Mouse (Mus musculus) myocyte (in vitro differentiated cells): ENCODE results near the gene Cdk5rap3. TPM values are rescaled to one million over a fixed set of nuclear protein-coding genes. Genes with fewer than 3 reads are reported as not detected.

Source experiments
- H3K27me3 ChIP-seq: one replicate; pipeline ENCODE4 v1.6.1; 2011; ENCODE audit not compliant: control insufficient read depth, insufficient read depth, insufficient read length
- H3K36me3 ChIP-seq: one replicate; pipeline ENCODE4 v1.6.1; 2011; ENCODE audit not compliant: control insufficient read depth, insufficient read depth
- H3K4me2 ChIP-seq: one replicate; pipeline ENCODE4 v1.6.1; 2011; ENCODE audit warnings: low read depth, control low read depth
- H3K4me3 ChIP-seq: one replicate; pipeline ENCODE4 v1.5.1; 2011; ENCODE audit warnings: mild to moderate bottlenecking, control low read depth, moderate library complexity
- H3K79me2 ChIP-seq: one replicate; pipeline ENCODE4 v1.6.1; 2011; ENCODE audit not compliant: control insufficient read depth, insufficient read depth
- H3ac ChIP-seq: one replicate; pipeline ENCODE4 v1.6.1; 2011; ENCODE audit not compliant: control insufficient read depth, insufficient read length
- CEBPB ChIP-seq: IDR thresholded peaks from 2 replicates; pipeline ENCODE4 v1.6.1; 2011; ENCODE audit warnings: mild to moderate bottlenecking, moderate library complexity; ENCODE audit not compliant: poor library complexity, insufficient read depth, severe bottlenecking
- E2F4 ChIP-seq: IDR thresholded peaks from one replicate; pipeline ENCODE4 v1.6.1; 2011; ENCODE audit warnings: mild to moderate bottlenecking, control low read depth, moderate library complexity; ENCODE audit not compliant: insufficient read depth
- MAX ChIP-seq: IDR thresholded peaks from one replicate; pipeline ENCODE4 v1.6.1; 2011; ENCODE audit warnings: low read depth, mild to moderate bottlenecking, control low read depth
- MYOD1 ChIP-seq, 3 experiments: IDR thresholded peaks; one replicate each; pipeline ENCODE4 v1.6.1; 2011; ENCODE audit warnings: control low read depth in 2 of 3, low read depth in 2 of 3, mild to moderate bottlenecking in 2 of 3, moderate library complexity in 1 of 3; ENCODE audit not compliant: insufficient read length in 2 of 3, control insufficient read depth in 1 of 3
- MYOG ChIP-seq, 3 experiments: IDR thresholded peaks; one replicate each; pipeline ENCODE4 v1.6.1; 2011; ENCODE audit warnings: control low read depth in 2 of 3, low read depth in 2 of 3, mild to moderate bottlenecking in 2 of 3; ENCODE audit not compliant: insufficient read length in 2 of 3, control insufficient read depth in 1 of 3, insufficient read depth in 1 of 3
- POLR2A ChIP-seq: IDR thresholded peaks from one replicate; pipeline ENCODE4 v1.6.1; 2011; ENCODE audit warnings: low read depth, mild to moderate bottlenecking, control low read depth, moderate library complexity; ENCODE audit not compliant: insufficient read length
- POLR2AphosphoS2 ChIP-seq: IDR thresholded peaks from one replicate; pipeline ENCODE4 v1.6.1; 2011; ENCODE audit warnings: low read depth, control low read depth; ENCODE audit not compliant: insufficient read length
- REST ChIP-seq: IDR thresholded peaks from one replicate; pipeline ENCODE4 v1.6.1; 2011; ENCODE audit warnings: mild to moderate bottlenecking, control low read depth, moderate library complexity; ENCODE audit not compliant: insufficient read depth, insufficient read length
- SRF ChIP-seq: IDR thresholded peaks from one replicate; pipeline ENCODE4 v1.6.1; 2011; ENCODE audit warnings: low read depth; ENCODE audit not compliant: control insufficient read depth, insufficient read length
- TCF12 ChIP-seq: IDR thresholded peaks from one replicate; pipeline ENCODE4 v1.6.1; 2011; ENCODE audit warnings: mild to moderate bottlenecking, control low read depth; ENCODE audit not compliant: poor library complexity, insufficient read depth, severe bottlenecking
- TCF3 ChIP-seq: IDR thresholded peaks from one replicate; pipeline ENCODE4 v1.6.1; 2011; ENCODE audit warnings: low read depth, control low read depth; ENCODE audit not compliant: insufficient read length
- USF1 ChIP-seq: IDR thresholded peaks from one replicate; pipeline ENCODE4 v1.6.1; 2011; ENCODE audit warnings: low read depth, mild to moderate bottlenecking, control low read depth, moderate library complexity
- polyA plus RNA-seq: library from polyadenylated mRNA; unstranded; fragments of >200 nt; fragmentation: generic; extraction: Trizol; gene quantifications from one replicate; pipeline ENCODE4 v1.2.1, GENCODE M21; 2012; ENCODE audit warnings: missing spikeins

The Cdk5rap3 gene
- polyA plus RNA-seq, 1 experiment = 65.8 TPM

- H3K79me2 ChIP-seq = no peaks in the 10 kb centered on the region
- H3ac ChIP-seq = no peak overlapping the region
- no peak for TF ChIP-seq TCF12
- TF ChIP-seq MYOG (IDR thresholded peaks at IDR 0.05; ENCODE audit: control insufficient read depth in 1 of 3, insufficient read depth in 1 of 3, insufficient read length in 2 of 3, low read depth in 2 of 3) = no peak
- no peak for TF ChIP-seq POLR2AphosphoS2
- no peak for TF ChIP-seq TCF3
- no peak for TF ChIP-seq MAX
- TF ChIP-seq MYOD1 (IDR thresholded peaks at IDR 0.05; ENCODE audit: control insufficient read depth in 1 of 3, insufficient read length in 2 of 3, low read depth in 2 of 3) = no peak
- TF ChIP-seq POLR2A = no peak
- TF ChIP-seq CEBPB = no peak
- TF ChIP-seq SRF = no peak
- TF ChIP-seq USF1 = no peak
- TF ChIP-seq REST = no peak
- TF ChIP-seq E2F4 = no peak
- no peaks in the 10 kb centered on the region for H3K36me3 ChIP-seq
- peak overlapping the region; percentile 63 for H3K4me3 ChIP-seq
- no peak overlapping the region for H3K4me2 ChIP-seq
- H3K27me3 ChIP-seq = no peaks in the 10 kb centered on the region
Observed at GRCm38 (mm10) chr11:96917415-96917814, 1.1 kb upstream of the Cdk5rap3 start.

- Histone ChIP-seq H3K4me2 (peak overlapping the region; percentile 98), H3K4me3 (peak overlapping the region; percentile 63), H3K79me2 (no peaks in the 10 kb centered on the region), H3ac (no peak overlapping the region), H3K27me3 (no peaks in the 10 kb centered on the region), H3K36me3 (no peaks in the 10 kb centered on the region)
- no peak for TF ChIP-seq MYOD1 (IDR thresholded peaks at IDR 0.05; ENCODE audit: control insufficient read depth in 1 of 3, insufficient read length in 2 of 3, low read depth in 2 of 3)
- no peak for TF ChIP-seq POLR2A
- no peak for TF ChIP-seq SRF
- no peak for TF ChIP-seq TCF3
- no peak for TF ChIP-seq MYOG (IDR thresholded peaks at IDR 0.05; ENCODE audit: control insufficient read depth in 1 of 3, insufficient read depth in 1 of 3, insufficient read length in 2 of 3, low read depth in 2 of 3)
- TF ChIP-seq POLR2AphosphoS2 = no peak
- no peak for TF ChIP-seq USF1
Observed at GRCm38 (mm10) chr11:96916885-96917396, 645 bp upstream of the Cdk5rap3 start.

GRCm38 (mm10) chr11:96912682-96913081, 3.6 kb downstream of the Cdk5rap3 start:
- H3K4me2 ChIP-seq = no peak overlapping the region
- no peaks in the 10 kb centered on the region for H3K79me2 ChIP-seq
- TF ChIP-seq SRF (no peak), MYOD1 (IDR thresholded peaks at IDR 0.05; ENCODE audit: control insufficient read depth in 1 of 3, insufficient read length in 2 of 3, low read depth in 2 of 3) (no peak), MYOG (IDR thresholded peaks at IDR 0.05; ENCODE audit: control insufficient read depth in 1 of 3, insufficient read depth in 1 of 3, insufficient read length in 2 of 3, low read depth in 2 of 3) (no peak), MAX (no peak), POLR2A (no peak), TCF3 (no peak), CEBPB (no peak), POLR2AphosphoS2 (no peak), USF1 (no peak), TCF12 (no peak), REST (no peak), E2F4 (no peak)
- no peaks in the 10 kb centered on the region for H3K27me3 ChIP-seq
- H3ac ChIP-seq = no peak overlapping the region
- no peak overlapping the region for H3K4me3 ChIP-seq
- H3K36me3 ChIP-seq = no peaks in the 10 kb centered on the region

DNA sequence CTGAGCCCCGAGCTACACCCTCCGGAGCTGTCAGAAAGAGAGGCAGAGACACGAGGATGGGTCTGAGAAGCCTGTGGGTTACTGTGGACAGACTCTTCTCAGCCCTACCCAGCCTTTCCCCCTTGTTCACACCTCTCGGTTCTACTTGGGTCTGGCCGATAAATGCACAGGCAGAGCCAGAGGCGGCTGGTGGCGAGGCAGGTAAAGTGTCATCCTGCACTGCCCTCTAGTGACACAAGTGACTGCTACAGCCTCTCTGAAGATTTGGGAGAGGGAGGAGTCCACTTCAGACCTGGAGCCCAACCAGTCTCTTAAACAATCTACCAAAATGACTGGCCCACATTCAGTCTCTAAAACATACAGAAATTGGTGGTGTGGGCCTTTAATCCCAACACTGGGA, 6.3 kb downstream of the Cdk5rap3 start:
- H3K79me2 ChIP-seq = no peaks in the 10 kb centered on the region

More for the DNA sequence above, 6.3 kb downstream of the Cdk5rap3 start:
- Histone ChIP-seq H3K27me3 (no peaks in the 10 kb centered on the region), H3ac (no peak overlapping the region), H3K4me3 (no peak overlapping the region), H3K36me3 (no peaks in the 10 kb centered on the region), H3K4me2 (no peak overlapping the region)
- TF ChIP-seq MYOG (IDR thresholded peaks at IDR 0.05; ENCODE audit: control insufficient read depth in 1 of 3, insufficient read depth in 1 of 3, insufficient read length in 2 of 3, low read depth in 2 of 3) = no peak
- TF ChIP-seq CEBPB = no peak
- no peak for TF ChIP-seq TCF3
- no peak for TF ChIP-seq POLR2A
- TF ChIP-seq POLR2AphosphoS2 = no peak
- no peak for TF ChIP-seq MAX
- TF ChIP-seq USF1 = no peak
- TF ChIP-seq REST = no peak
- no peak for TF ChIP-seq E2F4
- no peak for TF ChIP-seq TCF12
- no peak for TF ChIP-seq MYOD1 (IDR thresholded peaks at IDR 0.05; ENCODE audit: control insufficient read depth in 1 of 3, insufficient read length in 2 of 3, low read depth in 2 of 3)
- TF ChIP-seq SRF = no peak
